Mouse (Mus musculus): Measurements from ENCODE around the gene Trpm4.
"Not testable (repeated sequence)": the region's sequence is repeated elsewhere in the genome, so short reads cannot be mapped to it uniquely, and the experiment has no call there.

Trpm4 gene

GRCm38 (mm10) chr7:45333431-45333982 lies at the start of gene Trpm4:
Gene Trpm4, minus strand, starts transcription at chr7:45333780.
- DNase-seq: peak; percentile 94

- DNase-seq: no peak
Measured at GRCm38 (mm10) chr7:45376057-45376456, 42.5 kb upstream of the Trpm4 start.

GRCm38 (mm10) chr7:45374620-45375019 lies 41.0 kb upstream of the Trpm4 start:
- DNase-seq: no peak

- DNase-seq: no peak
Measured at GRCm38 (mm10) chr7:45372371-45372770, 38.8 kb upstream of the Trpm4 start.

- DNase-seq: peak; percentile 94
Measured at GRCm38 (mm10) chr7:45370475-45371311, 37.1 kb upstream of the Trpm4 start, which contains the start of gene Lin7b. Gene Lin7b, minus strand, starts transcription at chr7:45370583.

- DNase-seq: no peak
Measured at GRCm38 (mm10) chr7:45369836-45370474, 36.4 kb upstream of the Trpm4 start.

- no peak for DNase-seq
Measured at GRCm38 (mm10) chr7:45369022-45369745, 35.6 kb upstream of the Trpm4 start.

GRCm38 (mm10) chr7:45368178-45368577 lies 34.6 kb upstream of the Trpm4 start:
- DNase-seq: no peak

- DNase-seq: peak; percentile 98
Measured at GRCm38 (mm10) chr7:45367020-45367880, 33.7 kb upstream of the Trpm4 start.

- DNase-seq: no peak
Measured at GRCm38 (mm10) chr7:45366652-45367019, 33.1 kb upstream of the Trpm4 start, which contains the start of gene Ppfia3. Gene Ppfia3, minus strand, starts transcription at chr7:45367019.

GRCm38 (mm10) chr7:45365742-45366651 lies 32.4 kb upstream of the Trpm4 start:
- DNase-seq: peak; percentile 79

- no peak for DNase-seq
Measured at GRCm38 (mm10) chr7:45363983-45364382, 30.4 kb upstream of the Trpm4 start.

- peak; percentile 50 for DNase-seq
Measured at GRCm38 (mm10) chr7:45362801-45363200, 29.2 kb upstream of the Trpm4 start.

GRCm38 (mm10) chr7:45361243-45361804 lies 27.7 kb upstream of the Trpm4 start:
- peak; percentile 84 for DNase-seq

- DNase-seq: no peak
Measured at GRCm38 (mm10) chr7:45360404-45361125, 27.0 kb upstream of the Trpm4 start.

- DNase-seq: not testable (repeated sequence)
Measured at GRCm38 (mm10) chr7:45359081-45359480, 25.5 kb upstream of the Trpm4 start.

GRCm38 (mm10) chr7:45356087-45356486 lies 22.5 kb upstream of the Trpm4 start:
- DNase-seq: no peak

- DNase-seq: no peak
Measured at GRCm38 (mm10) chr7:45355318-45356020, 21.9 kb upstream of the Trpm4 start.

GRCm38 (mm10) chr7:45353041-45353440 lies 19.5 kb upstream of the Trpm4 start:
- no peak for DNase-seq

Data from kidney, postnatal 10 days (tissue).